Mouse (Mus musculus) intestine, postnatal 0 days (tissue): ENCODE measurements around the gene Slc17a1. TPM values are rescaled to one million over a fixed set of nuclear protein-coding genes. Genes with fewer than 3 reads are reported as not detected.

Experiments used
- ATAC-seq: fragments of 200-750 bp; cut with Nextera tagmentation; 2 replicates; pipeline ENCODE4 v1.8.0; 2017; ENCODE audit warnings: mild to moderate bottlenecking, moderate TSS enrichment, moderate library complexity
- H3K27ac ChIP-seq: fragments of 300-500 bp; sonication (generic); 2 replicates; pipeline ENCODE4 v1.5.1; 2014; ENCODE audit warnings: mild to moderate bottlenecking, low read depth, low read length, moderate library complexity
- H3K27me3 ChIP-seq: fragments of 300-500 bp; sonication (generic); replicated peaks from 2 replicates; pipeline ENCODE4 v1.6.1; 2014; ENCODE audit warnings: low read length, mixed read lengths; ENCODE audit not compliant: control insufficient read depth, insufficient read depth
- H3K36me3 ChIP-seq: fragments of 300-500 bp; sonication (generic); 2 replicates; pipeline ENCODE4 v1.6.1; 2014; ENCODE audit warnings: mild to moderate bottlenecking, moderate library complexity; ENCODE audit not compliant: control insufficient read depth, insufficient read depth
- H3K4me1 ChIP-seq: fragments of 300-500 bp; sonication (generic); replicated peaks from 2 replicates; pipeline ENCODE4 v1.6.1; 2014; ENCODE audit warnings: antibody characterized with exemption, low read length, mixed read lengths; ENCODE audit not compliant: control insufficient read depth, insufficient read depth
- H3K4me2 ChIP-seq: fragments of 300-500 bp; sonication (generic); replicated peaks from 2 replicates; pipeline ENCODE4 v1.6.1; 2014; ENCODE audit warnings: low read depth, mild to moderate bottlenecking, moderate library complexity
- H3K4me3 ChIP-seq: fragments of 300-500 bp; sonication (generic); 2 replicates; pipeline ENCODE4 v1.5.1; 2014; ENCODE audit warnings: low read depth, low read length
- H3K9ac ChIP-seq: fragments of 300-500 bp; sonication (generic); 2 replicates; pipeline ENCODE4 v1.6.1; 2014; ENCODE audit warnings: mild to moderate bottlenecking, low read depth, low read length
- H3K9me3 ChIP-seq: fragments of 300-500 bp; sonication (generic); 2 replicates; pipeline ENCODE4 v1.6.1; 2016; ENCODE audit warnings: mixed run types; ENCODE audit not compliant: control insufficient read depth
- CTCF ChIP-seq: sonication (generic); IDR thresholded peaks from 2 replicates; pipeline ENCODE4 v1.5.1; 2016; ENCODE audit warnings: low read depth, mild to moderate bottlenecking, control low read depth, antibody characterized with exemption, moderate library complexity
- WGBS: fragments of 180-500 bp; shearing (Covaris S2); extraction: QIAGEN DNeasy Blood & Tissue Kit; methylation state at CpG from one replicate; pipeline ENCODE4 v1.1.7; 2014; 5-methylcytosine and 5-hydroxymethylcytosine counted together
- microRNA-seq: library from miRNA; unstranded; fragments of <30 nt; microRNA quantifications from one replicate; pipeline ENCODE4, GENCODE M21; 2016
- polyA plus RNA-seq: library from polyadenylated mRNA; unstranded; fragments of >200 nt; fragmentation: Nextera tagmentation; extraction: Ambion mirVana; gene quantifications from 2 replicates; pipeline ENCODE4 v1.2.1, GENCODE M21; 2015

Gene Slc17a1
- polyA plus RNA-seq, 1 experiment from 2014 or later, result 0.98 TPM

- H3K36me3 ChIP-seq, result no peaks in the 10 kb centered on the region
- 94% methylated on average over 35 of the region's 39 CpGs for WGBS
- no peak for ATAC-seq
- H3K9me3 ChIP-seq, result no peaks in the 10 kb centered on the region
- H3K4me3 ChIP-seq, result no peak within 1 kb of the TSS
- no peaks in the 10 kb centered on the region for H3K27me3 ChIP-seq
- TF ChIP-seq CTCF, result no peak
- 0 out of 2 replicates have a peak, but pooled peaks cover 4% of the 10 kb centered on the region for H3K4me1 ChIP-seq
- no peak within 1 kb of the TSS for H3K4me2 ChIP-seq
- no peak within 1 kb of the TSS for H3K27ac ChIP-seq
- no peak within 1 kb of the TSS for H3K9ac ChIP-seq
These were observed 66.1 kb downstream of the Slc17a1 start, which contains the start of gene Hist1h2ba for GRCm38 (mm10) chr13:23933421-23934210. Hist1h2ba (minus strand) TSS chr13:23934156.

GRCm38 (mm10) chr13:23934211-23934520 lies 66.6 kb downstream of the Slc17a1 start, which contains the start of gene Hist1h2aa:
Hist1h2aa (plus strand) TSS chr13:23934462.
- Histone ChIP-seq H3K9me3 (no peaks in the 10 kb centered on the region), H3K4me1 (0 out of 2 replicates have a peak, but pooled peaks cover 4% of the 10 kb centered on the region), H3K27ac (no peak within 1 kb of the TSS), H3K9ac (no peak within 1 kb of the TSS), H3K4me2 (no peak within 1 kb of the TSS), H3K27me3 (no peaks in the 10 kb centered on the region), H3K4me3 (no peak within 1 kb of the TSS), H3K36me3 (no peaks in the 10 kb centered on the region)
- WGBS, result 90% methylated on average over 10 of the region's 10 CpGs
- no peak for ATAC-seq
- TF ChIP-seq CTCF, result no peak

GRCm38 (mm10) chr13:23938699-23939098 lies 71.1 kb downstream of the Slc17a1 start:
- no peak overlapping the region for H3K4me2 ChIP-seq
- no peaks in the 10 kb centered on the region for H3K9me3 ChIP-seq
- H3K4me3 ChIP-seq, result no peak overlapping the region
- no peak overlapping the region for H3K9ac ChIP-seq
- H3K4me1 ChIP-seq, result no peaks in the 10 kb centered on the region
- no peak for ATAC-seq
- H3K27ac ChIP-seq, result no peak overlapping the region
- 90% methylated on average over 1 of the region's 1 CpGs for WGBS
- no peak for TF ChIP-seq CTCF
- H3K27me3 ChIP-seq, result no peaks in the 10 kb centered on the region
- no peaks in the 10 kb centered on the region for H3K36me3 ChIP-seq

- TF ChIP-seq CTCF, result no peak
- H3K4me1 ChIP-seq, result no peaks in the 10 kb centered on the region
- H3K27me3 ChIP-seq, result no peaks in the 10 kb centered on the region
- H3K9ac ChIP-seq, result no peak overlapping the region
- no peak overlapping the region for H3K4me3 ChIP-seq
- WGBS, result 60% methylated on average over 6 of the region's 6 CpGs
- H3K36me3 ChIP-seq, result no peaks in the 10 kb centered on the region
- H3K27ac ChIP-seq, result no peak overlapping the region
- no peak for ATAC-seq
- no peak overlapping the region for H3K4me2 ChIP-seq
- no peaks in the 10 kb centered on the region for H3K9me3 ChIP-seq
These were observed 72.7 kb downstream of the Slc17a1 start for GRCm38 (mm10) chr13:23940291-23940690.

GRCm38 (mm10) chr13:23942861-23943260 lies 75.3 kb downstream of the Slc17a1 start:
- ATAC-seq, result no peak
- Histone ChIP-seq H3K4me3 (no peak overlapping the region), H3K27me3 (no peaks in the 10 kb centered on the region), H3K36me3 (no peaks in the 10 kb centered on the region), H3K4me1 (no peaks in the 10 kb centered on the region), H3K27ac (no peak overlapping the region), H3K9ac (no peak overlapping the region), H3K9me3 (no peaks in the 10 kb centered on the region), H3K4me2 (no peak overlapping the region)
- 54% methylated on average over 2 of the region's 2 CpGs for WGBS
- peak; percentile 68 for TF ChIP-seq CTCF

Small RNA genes within 50 kb of the gene (microRNA-seq; reads per million reads assigned to microRNA genes)
- gene Gm44344, result not detected

Other genes with a start within 250 kb of the Slc17a1 start
- gene Hist1h2be, start 246.6 kb upstream of the Slc17a1 start, polyA plus RNA-seq, result 0.30 and 0.46 TPM in 2 replicates
- gene Hist1h1e, start 245.2 kb upstream of the Slc17a1 start, polyA plus RNA-seq, result 6.8 and 6.9 TPM in 2 replicates
- gene Hist1h2ac, start 183.8 kb upstream of the Slc17a1 start, polyA plus RNA-seq, result 0.46 TPM in 2 replicates
- 211 and 224 TPM in 2 replicates for gene Hist1h2bc, start 183.6 kb upstream of the Slc17a1 start, polyA plus RNA-seq
- not detected in 2 replicates for gene Hist1h1t, start 171.9 kb upstream of the Slc17a1 start, polyA plus RNA-seq
- gene Hist1h4c, start 169.3 kb upstream of the Slc17a1 start, polyA plus RNA-seq, result 2.9 and 3.0 TPM in 2 replicates
- gene Hfe, start 156.9 kb upstream of the Slc17a1 start, polyA plus RNA-seq, result 12.5 TPM in 2 replicates
- 105 and 107 TPM in 2 replicates for gene Hist1h1c, start 128.9 kb upstream of the Slc17a1 start, polyA plus RNA-seq
- gene Hist1h3c, start 122.1 kb upstream of the Slc17a1 start, polyA plus RNA-seq, result 1.2 and 1.4 TPM in 2 replicates
- 0.37 and 0.48 TPM in 2 replicates for gene Hist1h2bb, start 121.0 kb upstream of the Slc17a1 start, polyA plus RNA-seq
- gene Hist1h2ab, start 116.6 kb upstream of the Slc17a1 start, polyA plus RNA-seq, result 11.7 and 12.1 TPM in 2 replicates
- 1.3 and 1.5 TPM in 2 replicates for gene Hist1h3b, start 115.5 kb upstream of the Slc17a1 start, polyA plus RNA-seq
- gene Hist1h4b, start 110.7 kb upstream of the Slc17a1 start, polyA plus RNA-seq, result 0.76 and 1.4 TPM in 2 replicates
- 0.43 TPM in 1 of 2 replicates, not detected in the other for gene Hist1h4a, start 106.5 kb upstream of the Slc17a1 start, polyA plus RNA-seq
- 4.1 and 4.5 TPM in 2 replicates for gene Hist1h3a, start 105.4 kb upstream of the Slc17a1 start, polyA plus RNA-seq
- 0.60 and 0.85 TPM in 2 replicates for gene Hist1h1a, start 104.1 kb upstream of the Slc17a1 start, polyA plus RNA-seq
- gene Trim38, start 97.8 kb upstream of the Slc17a1 start, polyA plus RNA-seq, result 0.10 TPM in 1 of 2 replicates, not detected in the other
- 0.05 TPM in 1 of 2 replicates, not detected in the other for gene Slc17a2, start 60.8 kb upstream of the Slc17a1 start, polyA plus RNA-seq
- 0.09 and 0.12 TPM in 2 replicates for gene Slc17a3, start 28.3 kb upstream of the Slc17a1 start, polyA plus RNA-seq
- gene Slc17a4, start 47.3 kb downstream of the Slc17a1 start, polyA plus RNA-seq, result 31.3 and 39.0 TPM in 2 replicates
- gene Hist1h2ba, start 66.4 kb downstream of the Slc17a1 start, polyA plus RNA-seq, result not detected in 2 replicates
- not detected in 2 replicates for gene Hist1h2aa, start 66.7 kb downstream of the Slc17a1 start, polyA plus RNA-seq
- gene Scgn, start 123.5 kb downstream of the Slc17a1 start, polyA plus RNA-seq, result 7.1 and 9.0 TPM in 2 replicates